ENCODE assay signal across 24 mouse cellular contexts in the genomic region with DNA sequence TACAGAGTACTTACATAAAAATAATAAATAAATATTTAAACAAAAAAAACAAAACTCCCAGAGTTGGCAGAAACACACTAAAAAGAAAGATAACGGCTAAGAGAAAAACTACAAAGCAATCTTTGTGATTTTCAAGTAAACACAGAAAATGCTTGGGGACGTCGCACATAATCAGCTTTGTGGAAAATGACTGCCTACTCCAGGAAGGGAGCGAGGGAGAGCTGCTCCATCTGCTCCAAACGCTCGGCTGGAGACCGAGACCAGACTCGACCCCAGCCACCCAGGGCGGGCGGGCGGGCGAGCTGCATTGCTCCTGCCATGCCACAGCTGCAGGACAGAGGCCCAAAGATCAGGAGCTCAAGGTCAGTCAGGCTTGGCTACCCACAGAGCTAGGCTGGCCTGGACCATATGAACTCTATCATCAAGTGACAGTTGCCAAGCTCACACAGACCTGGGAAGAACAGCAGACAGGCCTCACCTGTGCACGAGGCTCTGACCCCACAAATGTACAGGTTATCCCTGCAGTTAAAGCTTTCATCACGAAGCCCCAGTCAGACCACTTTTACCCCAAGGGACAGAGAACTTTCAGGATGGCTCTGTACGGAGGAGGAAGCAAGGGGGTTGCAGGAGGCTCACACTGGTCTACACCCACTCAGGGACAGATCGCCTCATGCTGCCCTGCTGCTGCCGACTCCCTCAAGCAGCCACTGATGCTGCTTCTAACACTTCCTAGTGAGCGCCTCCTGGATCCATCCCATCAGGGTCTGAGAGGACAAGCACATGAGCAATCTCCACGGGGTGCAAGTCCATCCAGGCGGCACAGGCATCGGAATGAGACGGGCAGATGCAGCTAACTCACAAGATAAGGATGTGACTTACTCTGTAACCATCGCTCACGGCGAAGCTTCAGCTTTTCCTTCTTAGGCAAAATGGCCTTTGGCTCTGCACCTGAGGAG. TPM values are rescaled to one million over a fixed set of nuclear protein-coding genes. Genes with fewer than 3 reads are reported as not detected.
A peak's percentile ranks its signal among the peaks of the same experiment; 100 is the strongest.
DNase-seq lines count a peak whose midpoint lies in the region; ATAC-seq and TF ChIP-seq lines count a peak whose summit lies in the region.
"Had no signal": no experiment of that assay in that cellular context is flagged by ENCODE, and none has a peak within 500 bp of the region (broad histone marks: within the 10 kb centered on the region; RNA-seq: fewer than 3 reads in every experiment).

No protein-coding gene starts in this region.

- peaks cover 16% of the 10 kb centered on the region for H3K36me3 ChIP-seq in kidney, postnatal 0 days (ENCODE audit: insufficient read depth, low read length)
- H3K36me3 ChIP-seq in lung, embryonic 15.5 days: 0 out of 2 replicates have a peak, but pooled peaks cover 34% of the 10 kb centered on the region

- no peaks in the 10 kb centered on the region for H3K27me3 ChIP-seq in kidney, postnatal 0 days (ENCODE audit: insufficient read depth, low read length)
- no peaks in the 10 kb centered on the region for H3K27me3 ChIP-seq in lung, embryonic 15.5 days
- H3K27me3 ChIP-seq: embryonic facial prominence, embryonic 13.5 days; forebrain, embryonic 15.5 days; heart, embryonic 15.5 days; limb, embryonic 12.5 days; liver, embryonic 15.5 days; midbrain, embryonic 15.5 days had no signal

- peak; percentile 33; the same call in 1 of the 2 replicates for ATAC-seq in kidney, postnatal 0 days (replicated peaks; ENCODE audit: low FRiP score, low read depth)
- ATAC-seq in lung, embryonic 15.5 days (ENCODE audit: borderline replicate concordance, extremely low read depth, low FRiP score, low TSS enrichment): peak; percentile 84
- ATAC-seq: forebrain, embryonic 15.5 days; hindbrain, embryonic 16.5 days; intestine, postnatal 0 days; midbrain, embryonic 15.5 days had no signal

- no peak overlapping the region for H3K9ac ChIP-seq in kidney, postnatal 0 days (ENCODE audit: low read depth, low read length)
- H3K9ac ChIP-seq in lung, embryonic 15.5 days: no peak overlapping the region
- H3K9ac ChIP-seq: embryonic facial prominence, embryonic 13.5 days; forebrain, embryonic 15.5 days; heart, embryonic 15.5 days; limb, embryonic 12.5 days; liver, embryonic 15.5 days; midbrain, embryonic 15.5 days had no signal

- no peak for TF ChIP-seq CTCF in kidney, postnatal 0 days (IDR thresholded peaks at IDR 0.05; ENCODE audit: low read depth)

- no peak overlapping the region for H3K4me2 ChIP-seq in kidney, postnatal 0 days (ENCODE audit: low read length)
- H3K4me2 ChIP-seq in lung, embryonic 15.5 days: no peak overlapping the region
- H3K4me2 ChIP-seq: embryonic facial prominence, embryonic 13.5 days; forebrain, embryonic 15.5 days; heart, embryonic 15.5 days; limb, embryonic 12.5 days; liver, embryonic 15.5 days; midbrain, embryonic 15.5 days had no signal

- H3K9me3 ChIP-seq in kidney, postnatal 0 days (replicated peaks; ENCODE audit: low read length): no peaks in the 10 kb centered on the region
- H3K9me3 ChIP-seq in lung, embryonic 15.5 days: no peaks in the 10 kb centered on the region
- H3K9me3 ChIP-seq: embryonic facial prominence, embryonic 13.5 days; forebrain, embryonic 15.5 days; heart, embryonic 15.5 days; limb, embryonic 12.5 days; liver, embryonic 15.5 days; midbrain, embryonic 15.5 days had no signal

- H3K4me3 ChIP-seq in kidney, postnatal 0 days (replicated peaks; ENCODE audit: low read depth, low read length): no peak overlapping the region
- H3K4me3 ChIP-seq in lung, embryonic 15.5 days: no peak overlapping the region
- H3K4me3 ChIP-seq: embryonic facial prominence, embryonic 13.5 days; forebrain, embryonic 15.5 days; heart, embryonic 15.5 days; limb, embryonic 12.5 days; liver, embryonic 15.5 days; midbrain, embryonic 15.5 days; myocyte had no signal

- peak; percentile 53 to 66 for DNase-seq in cerebellum, postnatal 10 days
- no peak for DNase-seq in cerebellum, adult 8-10 months
- DNase-seq in kidney, postnatal 0 days (ENCODE audit: low spot score): peak; percentile 47
- no peak for DNase-seq in kidney, adult 11 months
- no peak for DNase-seq in lung, postnatal 25 days (ENCODE audit: low spot score)
- peak; percentile 52 for DNase-seq in lung, postnatal 36 days
- DNase-seq in c-Kit-positive CD71-positive TER-119-positive erythroid progenitor cells, embryonic 14.5 days (ENCODE audit: low spot score): no peak
- DNase-seq: B cell, adult 2 months; gastrocnemius, postnatal 36 days; heart, postnatal 4 days; layer of hippocampus, adult 9-11 months; right cerebral cortex, postnatal 14 days; spleen, adult 18-20 months; thymus, postnatal 25 days had no signal

- H3K27ac ChIP-seq in kidney, postnatal 0 days: no peak overlapping the region; the same call in 1 of the 2 replicates
- peak overlapping the region; percentile 84 for H3K27ac ChIP-seq in lung, embryonic 15.5 days
- H3K27ac ChIP-seq: embryonic facial prominence, embryonic 13.5 days; forebrain, embryonic 15.5 days; heart, embryonic 15.5 days; limb, embryonic 12.5 days; liver, embryonic 15.5 days; midbrain, embryonic 15.5 days had no signal

- peaks cover 3% of the 10 kb centered on the region; the same call in 1 of the 2 replicates for H3K4me1 ChIP-seq in kidney, postnatal 0 days (replicated peaks; ENCODE audit: insufficient read depth, low read length)
- H3K4me1 ChIP-seq in lung, embryonic 15.5 days: peaks cover 53% of the 10 kb centered on the region
- H3K4me1 ChIP-seq: forebrain, embryonic 15.5 days; midbrain, embryonic 15.5 days had no signal

- 59% methylated on average over 25 of the region's 25 CpGs for WGBS in kidney, postnatal 0 days
- 54% methylated on average over 25 of the region's 25 CpGs for WGBS in lung, embryonic 15.5 days

RNA-seq across cellular contexts. Expression of gene Fam207a, which starts 12.3 kb away (rescaled TPM):
- 32.7 and 34.1 TPM in 2 replicates for polyA plus RNA-seq in kidney, postnatal 0 days (2015; fragmentation: Nextera tagmentation; extraction: Ambion mirVana)
- 35.1 and 38.0 TPM in 2 replicates for polyA plus RNA-seq in lung, embryonic 15.5 days (2015; fragmentation: Nextera tagmentation; extraction: Ambion mirVana)

RNA-seq across cellular contexts. Expression of gene Itgb2, which starts 26.8 kb away (rescaled TPM):
- polyA plus RNA-seq in kidney, postnatal 0 days (2015; fragmentation: Nextera tagmentation; extraction: Ambion mirVana): 1.4 and 1.6 TPM in 2 replicates
- 3.7 and 5.3 TPM in 2 replicates for polyA plus RNA-seq in lung, embryonic 15.5 days (2015; fragmentation: Nextera tagmentation; extraction: Ambion mirVana)

Comparison
In these comparisons a context has a peak if more than half of its experiments do, and no peak if none do; other contexts are left out.
1. DNase-seq: peak in cerebellum, postnatal 10 days (2 of 2), kidney, postnatal 0 days (single experiment) and lung, postnatal 36 days (single experiment); none in cerebellum, adult 8-10 months (single experiment), kidney, adult 11 months (single experiment), lung, postnatal 25 days (single experiment) and c-Kit-positive CD71-positive TER-119-positive erythroid progenitor cells, embryonic 14.5 days (single experiment).